Mouse (Mus musculus) testis, adult 2 months (tissue): ENCODE data around the gene Hyal2. TPM values are rescaled to one million over a fixed set of nuclear protein-coding genes. Genes with fewer than 3 reads are reported as not detected.

Experiments used
- H3K27ac ChIP-seq: fragments of 200-500 bp; 2 replicates; pipeline ENCODE4 v1.5.1; 2012; ENCODE audit warnings: low read depth, low read length; ENCODE audit not compliant: control insufficient read depth, insufficient read depth
- H3K27me3 ChIP-seq: fragments of 200-500 bp; 2 replicates; pipeline ENCODE4 v1.6.1; 2012; ENCODE audit warnings: mild to moderate bottlenecking, low read length, moderate library complexity; ENCODE audit not compliant: control insufficient read depth, insufficient read depth
- H3K36me3 ChIP-seq: fragments of 200-500 bp; 2 replicates; pipeline ENCODE4 v1.6.1; 2012; ENCODE audit warnings: mild to moderate bottlenecking, low read length; ENCODE audit not compliant: control insufficient read depth, insufficient read depth
- H3K4me1 ChIP-seq: fragments of 200-500 bp; 2 replicates; pipeline ENCODE4 v1.6.1; 2012; ENCODE audit warnings: low read length; ENCODE audit not compliant: control insufficient read depth, insufficient read depth
- H3K4me3 ChIP-seq: fragments of 200-500 bp; 2 replicates; pipeline ENCODE4 v1.5.1; 2012; ENCODE audit warnings: low read depth, mild to moderate bottlenecking, low read length, moderate library complexity, mixed read lengths; ENCODE audit not compliant: control insufficient read depth
- CTCF ChIP-seq: fragments of 200-500 bp; IDR thresholded peaks from 2 replicates; pipeline ENCODE4 v1.5.1; 2012; ENCODE audit warnings: low read depth, mild to moderate bottlenecking, inconsistent platforms, low read length, moderate library complexity; ENCODE audit not compliant: control insufficient read depth, insufficient read depth, insufficient replicate concordance
- POLR2A ChIP-seq: fragments of 200-500 bp; IDR thresholded peaks from 2 replicates; pipeline ENCODE4 v1.6.1; 2012; ENCODE audit warnings: low read depth, mild to moderate bottlenecking, inconsistent platforms, low read length, moderate library complexity; ENCODE audit not compliant: control insufficient read depth
- polyA plus RNA-seq: library from polyadenylated mRNA; depleted of rRNA; stranded (reverse); fragments of >200 nt; gene quantifications from 2 replicates; pipeline ENCODE4 v1.2.3, GENCODE M21; 2012

Gene Hyal2
- polyA plus RNA-seq, 1 experiment = 6.4 TPM

GRCm38 (mm10) chr9:107612191-107612944, 44.6 kb downstream of the Hyal2 start:
- Histone ChIP-seq H3K4me1 (peaks cover 11% of the 10 kb centered on the region), H3K27me3 (no peaks in the 10 kb centered on the region), H3K4me3 (peak overlapping the region; percentile 61), H3K27ac (peak overlapping the region; percentile 54; the same call in 1 of the 2 replicates), H3K36me3 (no peaks in the 10 kb centered on the region)
- TF ChIP-seq POLR2A (peak; percentile 42; the same call in 1 of the 2 replicates), CTCF (peak; percentile 96)

GRCm38 (mm10) chr9:107612945-107613569, 45.3 kb downstream of the Hyal2 start:
- H3K36me3 ChIP-seq = no peaks in the 10 kb centered on the region
- peak overlapping the region; percentile 54 for H3K4me3 ChIP-seq
- H3K27me3 ChIP-seq = no peaks in the 10 kb centered on the region
- TF ChIP-seq CTCF = no peak
- no peak for TF ChIP-seq POLR2A
- no peak overlapping the region for H3K27ac ChIP-seq
- H3K4me1 ChIP-seq = peaks cover 11% of the 10 kb centered on the region

- Histone ChIP-seq H3K36me3 (no peaks in the 10 kb centered on the region), H3K4me3 (no peak overlapping the region), H3K27ac (no peak overlapping the region), H3K27me3 (no peaks in the 10 kb centered on the region), H3K4me1 (peaks cover 11% of the 10 kb centered on the region)
- TF ChIP-seq CTCF (no peak), POLR2A (no peak)
Observed at GRCm38 (mm10) chr9:107615035-107615434, 47.3 kb downstream of the Hyal2 start.

GRCm38 (mm10) chr9:107617461-107617860, 49.7 kb downstream of the Hyal2 start:
- no peak for TF ChIP-seq POLR2A
- no peak for TF ChIP-seq CTCF
- Histone ChIP-seq H3K36me3 (no peaks in the 10 kb centered on the region), H3K4me3 (no peak overlapping the region), H3K27ac (no peak overlapping the region), H3K4me1 (no peaks in the 10 kb centered on the region), H3K27me3 (no peaks in the 10 kb centered on the region)

- no peak for TF ChIP-seq CTCF
- no peak for TF ChIP-seq POLR2A
- H3K36me3 ChIP-seq = no peaks in the 10 kb centered on the region
- no peaks in the 10 kb centered on the region for H3K4me1 ChIP-seq
- H3K27me3 ChIP-seq = no peaks in the 10 kb centered on the region
- H3K27ac ChIP-seq = no peak overlapping the region
- H3K4me3 ChIP-seq = no peak overlapping the region
Observed at GRCm38 (mm10) chr9:107618098-107618497, 50.4 kb downstream of the Hyal2 start.

GRCm38 (mm10) chr9:107618778-107619545, 51.2 kb downstream of the Hyal2 start:
- no peaks in the 10 kb centered on the region for H3K36me3 ChIP-seq
- H3K27ac ChIP-seq = no peak overlapping the region

GRCm38 (mm10) chr9:107619546-107619879, 51.8 kb downstream of the Hyal2 start:
- no peak overlapping the region for H3K4me3 ChIP-seq
- no peaks in the 10 kb centered on the region for H3K4me1 ChIP-seq
- TF ChIP-seq CTCF (no peak), POLR2A (no peak)
- H3K27ac ChIP-seq = no peak overlapping the region
- H3K36me3 ChIP-seq = no peaks in the 10 kb centered on the region
- H3K27me3 ChIP-seq = no peaks in the 10 kb centered on the region

More at GRCm38 (mm10) chr9:107618778-107619545, 51.2 kb downstream of the Hyal2 start:
- TF ChIP-seq CTCF = no peak
- TF ChIP-seq POLR2A = no peak
- no peak overlapping the region for H3K4me3 ChIP-seq
- H3K4me1 ChIP-seq = no peaks in the 10 kb centered on the region
- H3K27me3 ChIP-seq = no peaks in the 10 kb centered on the region
